Mouse (Mus musculus) right cerebral cortex, adult 18-20 months (tissue): ENCODE measurements around the gene C2cd4a.
A peak's percentile ranks its signal among the peaks of the same experiment; 100 is the strongest.

ENCODE experiments used
- DNase-seq: peaks from one replicate; pipeline ENCODE4 v3.0.0; 2022; ENCODE audit warnings: mixed read lengths

The C2cd4a gene

DNA sequence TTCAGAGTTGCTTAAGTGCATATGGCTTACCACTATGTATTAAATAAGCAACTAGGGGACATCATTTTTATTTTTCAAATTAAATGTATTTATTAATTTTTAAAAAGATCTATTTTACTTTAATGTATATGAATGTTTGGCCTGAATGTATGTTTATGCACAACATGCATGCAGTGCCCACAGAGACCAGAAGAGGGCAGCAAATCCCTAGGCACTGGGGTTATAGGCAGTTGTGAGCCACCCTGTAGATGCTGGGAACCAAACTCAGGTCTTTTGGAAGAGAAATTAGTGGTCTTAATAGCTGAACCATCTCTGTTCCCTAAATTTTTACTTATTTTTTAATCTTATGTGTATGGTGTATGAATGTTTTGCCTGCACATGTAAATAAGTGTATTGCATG, 48.2 kb downstream of the C2cd4a start:
- DNase-seq = no peak

DNA sequence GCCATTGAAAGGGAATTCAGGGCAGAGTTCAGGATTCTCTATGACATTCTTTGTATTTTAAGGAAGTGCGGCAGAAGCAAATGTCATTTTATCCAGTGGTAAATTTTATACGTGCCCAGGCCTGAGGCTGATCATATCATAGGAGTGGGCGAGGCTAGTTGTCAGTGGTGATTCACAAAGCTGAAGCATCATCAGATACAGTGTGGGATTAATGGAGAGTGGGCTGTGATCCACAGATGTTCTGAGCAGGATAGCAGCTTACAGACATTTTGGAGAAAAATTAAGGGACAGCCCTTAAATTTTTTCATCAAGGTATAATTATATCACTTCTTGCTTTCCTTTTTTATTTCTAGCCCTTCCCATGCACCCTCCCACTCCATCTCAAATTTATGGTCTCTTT, 48.7 kb downstream of the C2cd4a start:
- DNase-seq = peak; percentile 28

DNA sequence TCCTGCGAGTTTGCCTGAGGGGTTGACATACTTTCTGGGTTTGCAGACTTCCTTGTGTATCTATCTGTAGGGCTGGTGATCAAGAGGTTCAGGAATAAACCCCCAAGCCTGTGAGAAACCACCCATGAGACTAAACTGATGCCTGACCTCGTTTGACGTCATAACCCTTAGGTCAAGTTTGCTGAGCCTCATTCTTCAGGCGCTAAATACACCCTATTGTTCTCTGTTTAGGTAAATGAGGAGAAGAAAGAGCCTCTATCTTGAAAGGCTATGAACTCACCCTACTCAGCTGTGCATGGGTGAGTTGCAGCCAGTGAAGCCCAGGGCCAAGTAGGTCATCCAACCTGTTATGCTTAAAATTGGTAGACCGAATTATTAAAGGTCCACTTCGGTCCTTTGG, 49.3 kb downstream of the C2cd4a start:
- DNase-seq = no peak
